13 mouse cellular contexts compared by ENCODE assay signal in the genomic region with DNA sequence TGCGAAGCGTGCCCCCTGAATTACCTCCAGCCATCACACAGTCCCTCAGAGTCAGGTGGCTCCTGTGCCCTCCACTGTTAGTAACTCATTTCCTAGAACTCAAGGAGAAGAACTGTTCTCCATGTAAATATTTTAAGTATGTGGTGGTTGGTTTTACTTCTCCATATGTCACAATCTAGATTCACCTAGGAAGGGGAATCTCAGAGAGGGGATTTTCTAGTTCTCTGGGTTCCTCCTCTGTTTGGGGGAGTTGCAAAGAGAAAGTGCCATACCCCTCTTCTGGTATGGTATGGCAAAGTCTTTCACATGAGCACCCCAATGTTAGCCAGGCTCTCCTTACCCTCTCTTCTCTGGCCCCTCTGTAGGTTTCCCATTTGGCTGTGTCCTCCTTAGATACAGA.
"Had no signal": no experiment of that assay in that cellular context is flagged by ENCODE, and none has a peak within 500 bp of the region (broad histone marks: within the 10 kb centered on the region; RNA-seq: fewer than 3 reads in every experiment).

No protein-coding gene starts in this region.

- DNase-seq: gastrocnemius, postnatal 25 days; heart, adult 11 months; heart, adult 2 months; heart, postnatal 14 days; heart, postnatal 36 days; kidney, adult 11 months; kidney, adult 8-10 months; kidney, postnatal 10 days; kidney, postnatal 25 days; kidney, postnatal 4 days; liver had no signal

- ATAC-seq: hindbrain, postnatal 0 days; intestine, embryonic 16.5 days had no signal
